Mouse (Mus musculus): Measurements from ENCODE around the gene Zfp988. TPM values are rescaled to one million over a fixed set of nuclear protein-coding genes. Genes with fewer than 3 reads are reported as not detected.
"Not testable (repeated sequence)": the region's sequence is repeated elsewhere in the genome, so short reads cannot be mapped to it uniquely, and the experiment has no call there.

Gene Zfp988
- polyA plus RNA-seq, 1 experiment from 2014 or later = not detected

DNA sequence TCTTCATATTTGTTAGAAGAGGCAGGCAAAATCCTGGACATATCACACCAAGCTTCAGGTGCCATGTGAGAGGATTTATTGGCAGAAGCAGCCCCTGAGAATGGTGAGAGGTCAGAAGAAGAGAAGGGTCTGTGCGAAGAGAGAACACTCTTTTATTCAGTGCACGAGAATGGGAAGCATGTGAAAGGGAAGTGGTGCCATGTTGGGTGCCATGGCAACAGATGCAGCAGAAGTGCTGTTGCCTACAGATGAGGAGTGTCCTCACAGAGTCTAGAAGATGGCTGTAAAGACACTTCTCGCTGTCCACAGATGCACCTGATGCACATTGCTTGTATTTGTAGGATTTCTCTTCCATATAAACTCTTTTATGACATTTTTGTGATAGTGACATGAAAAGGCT lies 6.9 kb upstream of the Zfp988 start:
- H3K27ac ChIP-seq (replicated peaks; ENCODE audit: low read depth, low read length); H3K27me3 ChIP-seq (replicated peaks; ENCODE audit: control insufficient read depth, insufficient read depth, low read length); H3K4me1 ChIP-seq (ENCODE audit: control insufficient read depth, insufficient read depth, low read length); H3K9me3 ChIP-seq (ENCODE audit: control insufficient read depth, low read length); DNase-seq (ENCODE audit: low spot score); H3K4me3 ChIP-seq (ENCODE audit: low read depth, low read length); H3K36me3 ChIP-seq (ENCODE audit: control insufficient read depth, insufficient read depth, low read length); H3K9ac ChIP-seq (ENCODE audit: low read depth, low read length); H3K4me2 ChIP-seq (ENCODE audit: low read depth, low read length); ATAC-seq (ENCODE audit: low read depth): not testable (repeated sequence)
- WGBS = 76% methylated on average over 3 of the region's 3 CpGs

DNA sequence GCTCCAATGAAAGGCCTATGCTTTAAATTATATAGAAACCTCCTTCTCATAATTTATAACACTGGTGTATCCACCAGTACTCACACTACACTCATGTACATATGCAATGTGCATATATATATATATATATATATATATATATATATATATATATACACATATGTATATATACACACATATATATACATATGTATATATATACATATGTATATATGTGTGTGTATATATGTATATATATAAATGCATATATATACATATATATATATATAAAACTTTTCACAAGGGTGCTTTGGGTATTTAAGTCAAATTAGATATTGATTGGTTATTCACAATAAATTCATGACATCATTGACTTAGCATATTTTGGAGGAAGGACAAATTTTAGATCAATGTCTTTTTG lies 3.1 kb upstream of the Zfp988 start:
- ATAC-seq (ENCODE audit: low read depth); DNase-seq (ENCODE audit: low spot score); H3K4me3 ChIP-seq (ENCODE audit: low read depth, low read length); H3K4me1 ChIP-seq (ENCODE audit: control insufficient read depth, insufficient read depth, low read length); H3K27ac ChIP-seq (replicated peaks; ENCODE audit: low read depth, low read length); H3K4me2 ChIP-seq (ENCODE audit: low read depth, low read length); H3K27me3 ChIP-seq (replicated peaks; ENCODE audit: control insufficient read depth, insufficient read depth, low read length); H3K9ac ChIP-seq (ENCODE audit: low read depth, low read length); H3K36me3 ChIP-seq (ENCODE audit: control insufficient read depth, insufficient read depth, low read length): not testable (repeated sequence)
- H3K9me3 ChIP-seq (ENCODE audit: control insufficient read depth, low read length) = peaks cover 15% of the 10 kb centered on the region

DNA sequence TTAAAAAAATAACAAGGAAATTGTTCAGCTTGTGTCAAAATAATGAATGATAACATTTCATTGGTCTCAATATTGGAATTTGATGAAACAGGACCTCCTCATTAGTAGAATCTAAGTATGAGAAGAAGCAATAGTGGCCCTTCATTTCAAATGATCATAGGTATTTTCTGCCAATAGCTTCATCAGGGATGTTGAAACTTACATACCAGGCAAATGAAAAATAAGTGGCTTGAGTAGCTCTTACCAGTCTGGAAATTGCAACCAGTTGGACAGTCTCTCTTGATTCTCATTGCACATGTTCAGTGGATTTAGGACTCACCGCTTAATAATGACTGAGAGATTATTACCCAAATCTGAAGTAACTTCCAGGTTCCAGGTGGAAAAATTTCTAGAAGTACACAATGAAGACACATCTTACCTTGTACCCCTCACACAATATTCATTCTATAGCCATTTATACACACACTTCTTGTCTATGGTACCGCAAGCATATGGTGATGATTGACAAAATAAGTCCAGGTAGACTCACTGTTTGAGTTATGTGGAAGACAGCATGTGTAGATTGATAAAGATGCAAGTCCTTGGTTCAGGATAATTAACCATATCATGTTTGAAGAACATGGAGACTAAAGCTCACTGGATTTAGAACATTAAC lies 29.7 kb downstream of the Zfp988 start:
- DNase-seq (ENCODE audit: low spot score); H3K4me3 ChIP-seq (ENCODE audit: low read depth, low read length); H3K4me1 ChIP-seq (ENCODE audit: control insufficient read depth, insufficient read depth, low read length); H3K27ac ChIP-seq (replicated peaks; ENCODE audit: low read depth, low read length); H3K9ac ChIP-seq (ENCODE audit: low read depth, low read length); H3K27me3 ChIP-seq (replicated peaks; ENCODE audit: control insufficient read depth, insufficient read depth, low read length); H3K36me3 ChIP-seq (ENCODE audit: control insufficient read depth, insufficient read depth, low read length); H3K4me2 ChIP-seq (ENCODE audit: low read depth, low read length): not testable (repeated sequence)
- peak; percentile 30; the same call in 1 of the 2 replicates for ATAC-seq (ENCODE audit: low read depth)
- H3K9me3 ChIP-seq (ENCODE audit: control insufficient read depth, low read length) = peaks cover 65% of the 10 kb centered on the region
- 89% methylated on average over 2 of the region's 2 CpGs for WGBS

DNA sequence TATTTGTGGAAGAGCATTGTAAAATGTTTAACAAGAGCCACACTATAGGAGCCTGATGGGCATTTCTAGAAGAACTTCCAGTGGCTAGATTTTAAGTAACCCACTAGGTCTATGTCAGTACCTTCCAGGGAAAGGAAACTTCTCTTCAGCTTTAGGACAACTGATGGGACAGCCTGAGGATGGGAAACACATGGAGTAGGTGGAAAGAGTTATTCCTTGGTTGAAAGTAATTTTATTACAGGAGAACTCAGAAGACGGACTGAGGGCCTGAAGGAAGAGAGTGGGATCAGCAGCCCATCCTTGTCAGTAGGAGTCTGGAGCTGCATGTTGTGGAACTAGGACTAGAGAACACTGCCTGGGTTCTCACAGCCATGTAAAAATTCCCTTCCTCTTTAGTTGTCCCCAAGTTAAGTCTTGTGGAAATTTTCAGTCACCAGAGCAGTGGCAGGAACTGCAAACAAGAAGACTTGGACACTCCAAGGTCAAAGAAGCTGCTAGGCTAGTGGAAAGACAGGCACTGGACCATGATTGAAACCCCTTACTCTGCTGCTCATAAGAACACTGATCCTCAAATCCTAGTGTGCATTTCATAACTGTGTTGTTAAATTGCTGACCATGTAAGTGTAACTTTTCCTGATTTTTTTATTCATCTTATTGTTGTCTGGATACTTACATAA lies 30.4 kb downstream of the Zfp988 start:
- ATAC-seq (ENCODE audit: low read depth) = peak; percentile 44; the same call in 1 of the 2 replicates
- H3K27me3 ChIP-seq (replicated peaks; ENCODE audit: control insufficient read depth, insufficient read depth, low read length); H3K4me3 ChIP-seq (ENCODE audit: low read depth, low read length); DNase-seq (ENCODE audit: low spot score); H3K4me1 ChIP-seq (ENCODE audit: control insufficient read depth, insufficient read depth, low read length); H3K27ac ChIP-seq (replicated peaks; ENCODE audit: low read depth, low read length); H3K36me3 ChIP-seq (ENCODE audit: control insufficient read depth, insufficient read depth, low read length); H3K4me2 ChIP-seq (ENCODE audit: low read depth, low read length); H3K9ac ChIP-seq (ENCODE audit: low read depth, low read length): not testable (repeated sequence)
- peaks cover 71% of the 10 kb centered on the region for H3K9me3 ChIP-seq (ENCODE audit: control insufficient read depth, low read length)
- 21% methylated on average over 1 of the region's 1 CpGs for whole genome bisulfite sequencing

DNA sequence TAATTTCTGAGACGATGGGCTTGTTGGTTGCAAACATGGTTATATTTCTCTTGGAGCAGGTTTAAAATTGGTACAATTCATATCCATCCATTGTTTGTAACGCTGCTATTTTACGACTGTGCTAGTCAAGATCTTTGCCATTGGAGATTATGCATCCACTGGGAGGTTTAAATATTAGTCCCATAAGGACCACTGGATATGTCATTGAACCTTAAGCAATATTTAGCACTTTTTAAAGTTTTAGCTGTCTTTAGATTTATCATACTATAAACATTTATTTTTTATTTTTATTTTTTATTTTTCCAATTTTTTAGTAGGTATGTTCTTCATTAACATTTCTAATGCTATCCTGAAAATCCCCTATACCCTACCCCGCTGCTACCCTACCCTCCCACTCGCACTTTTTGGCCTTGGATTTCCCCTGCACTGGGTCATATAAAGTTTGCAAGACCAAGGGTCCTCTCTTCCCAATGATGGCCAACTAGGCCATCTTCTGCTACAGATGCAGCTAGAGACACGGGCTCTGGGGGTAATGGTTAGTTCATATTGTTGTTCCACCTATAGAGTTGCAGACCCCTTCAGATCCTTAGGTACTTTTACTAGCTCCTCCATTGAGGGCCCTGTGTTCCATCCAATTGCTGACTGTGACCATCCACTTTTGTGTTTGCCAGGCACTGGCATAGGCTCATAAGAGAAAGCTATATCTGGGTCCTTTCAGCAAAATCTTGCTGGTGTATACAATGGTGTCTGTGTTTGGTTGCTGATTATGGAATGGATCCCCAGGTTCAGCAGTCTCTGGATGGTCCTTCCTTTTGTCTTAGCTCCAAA lies 31.1 kb downstream of the Zfp988 start:
- WGBS = 68% methylated on average over 6 of the region's 6 CpGs
- peak; percentile 62 for ATAC-seq (ENCODE audit: low read depth)
- H3K27ac ChIP-seq (replicated peaks; ENCODE audit: low read depth, low read length); H3K4me1 ChIP-seq (ENCODE audit: control insufficient read depth, insufficient read depth, low read length); H3K9ac ChIP-seq (ENCODE audit: low read depth, low read length); H3K4me2 ChIP-seq (ENCODE audit: low read depth, low read length); DNase-seq (ENCODE audit: low spot score); H3K36me3 ChIP-seq (ENCODE audit: control insufficient read depth, insufficient read depth, low read length); H3K4me3 ChIP-seq (ENCODE audit: low read depth, low read length); H3K27me3 ChIP-seq (replicated peaks; ENCODE audit: control insufficient read depth, insufficient read depth, low read length): not testable (repeated sequence)
- H3K9me3 ChIP-seq (ENCODE audit: control insufficient read depth, low read length) = peaks cover 73% of the 10 kb centered on the region

DNA sequence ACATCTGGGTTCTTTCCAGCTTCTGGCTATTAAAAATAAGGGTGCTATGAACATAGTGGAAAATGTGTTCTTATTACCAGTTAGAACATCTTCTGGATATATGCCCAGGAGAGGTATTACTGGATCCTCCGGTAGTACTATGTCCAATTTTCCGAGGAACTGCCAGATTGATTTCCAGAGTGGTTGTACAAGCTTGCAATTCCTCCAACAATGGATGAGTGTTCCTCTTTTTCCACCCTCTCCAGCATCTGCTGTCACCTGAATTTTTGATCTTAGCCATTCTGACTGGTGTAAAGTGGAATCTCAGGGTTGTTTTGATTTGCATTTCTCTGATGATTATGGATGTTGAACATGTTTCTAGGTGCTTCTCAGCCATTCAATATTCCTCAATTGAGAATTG lies 32.0 kb downstream of the Zfp988 start:
- not testable (repeated sequence) for ATAC-seq (ENCODE audit: low read depth); H3K27me3 ChIP-seq (replicated peaks; ENCODE audit: control insufficient read depth, insufficient read depth, low read length); H3K9ac ChIP-seq (ENCODE audit: low read depth, low read length); H3K4me1 ChIP-seq (ENCODE audit: control insufficient read depth, insufficient read depth, low read length); H3K4me2 ChIP-seq (ENCODE audit: low read depth, low read length); DNase-seq (ENCODE audit: low spot score); H3K4me3 ChIP-seq (ENCODE audit: low read depth, low read length); H3K27ac ChIP-seq (replicated peaks; ENCODE audit: low read depth, low read length); H3K36me3 ChIP-seq (ENCODE audit: control insufficient read depth, insufficient read depth, low read length)
- H3K9me3 ChIP-seq (ENCODE audit: control insufficient read depth, low read length) = peaks cover 73% of the 10 kb centered on the region
- 88% methylated on average over 2 of the region's 2 CpGs for WGBS

DNA sequence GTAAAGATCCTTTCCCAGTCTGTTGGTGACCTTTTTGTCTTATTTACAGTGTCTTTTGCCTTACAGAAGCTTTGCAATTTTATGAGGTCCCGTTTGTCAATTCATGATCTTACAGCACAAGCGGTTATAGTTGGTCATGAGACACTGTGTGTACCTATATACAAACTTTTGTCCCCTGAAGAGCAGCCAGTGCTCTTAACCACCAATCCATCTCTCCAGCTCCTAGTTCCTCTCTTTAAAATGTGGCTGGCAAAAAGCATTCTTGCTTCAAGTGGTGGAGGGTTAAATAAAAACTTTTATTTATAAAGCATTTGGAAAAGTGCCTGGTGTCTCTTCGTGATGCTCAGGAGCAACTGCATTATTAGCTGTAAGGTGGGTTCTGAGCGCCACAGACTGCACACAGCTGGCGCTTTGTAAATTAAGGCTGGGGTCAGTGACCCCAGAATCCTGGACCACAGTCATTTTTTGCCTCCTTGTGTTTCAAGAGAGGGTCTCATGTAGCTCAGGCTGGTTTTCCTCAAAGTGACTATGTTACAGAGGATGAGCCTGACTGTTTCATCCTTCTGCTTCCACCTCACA lies 32.6 kb downstream of the Zfp988 start:
- Histone ChIP-seq H3K36me3 (ENCODE audit: control insufficient read depth, insufficient read depth, low read length) (no peaks in the 10 kb centered on the region), H3K27me3 (replicated peaks; ENCODE audit: control insufficient read depth, insufficient read depth, low read length) (no peaks in the 10 kb centered on the region), H3K4me3 (ENCODE audit: low read depth, low read length) (no peak overlapping the region), H3K27ac (replicated peaks; ENCODE audit: low read depth, low read length) (no peak overlapping the region), H3K9me3 (ENCODE audit: control insufficient read depth, low read length) (peaks cover 74% of the 10 kb centered on the region), H3K4me1 (ENCODE audit: control insufficient read depth, insufficient read depth, low read length) (no peaks in the 10 kb centered on the region), H3K4me2 (ENCODE audit: low read depth, low read length) (no peak overlapping the region), H3K9ac (ENCODE audit: low read depth, low read length) (no peak overlapping the region)
- 71% methylated on average over 5 of the region's 5 CpGs for WGBS
- ATAC-seq (ENCODE audit: low read depth) (no peak), DNase-seq (ENCODE audit: low spot score) (no peak)

DNA sequence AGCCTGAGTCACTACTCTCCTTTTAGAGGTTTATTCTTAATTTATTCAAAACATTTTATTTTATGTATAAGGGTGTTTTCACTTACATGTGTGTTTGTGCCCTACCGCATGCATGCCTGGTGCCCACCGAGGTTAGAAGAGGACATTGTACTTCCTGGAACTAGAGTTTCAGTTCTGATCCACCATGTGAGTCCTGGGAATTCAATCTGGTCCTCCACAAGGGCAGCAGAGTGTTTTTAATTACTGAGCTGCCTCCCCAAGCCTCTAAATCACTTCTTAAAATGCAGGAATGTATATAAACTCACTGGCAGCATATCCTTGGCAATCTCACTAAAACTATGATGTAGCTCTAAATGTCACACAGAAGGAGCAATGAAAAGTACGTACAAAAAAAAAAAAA lies 33.2 kb downstream of the Zfp988 start:
- H3K27me3 ChIP-seq (replicated peaks; ENCODE audit: control insufficient read depth, insufficient read depth, low read length); DNase-seq (ENCODE audit: low spot score); H3K4me1 ChIP-seq (ENCODE audit: control insufficient read depth, insufficient read depth, low read length); H3K9ac ChIP-seq (ENCODE audit: low read depth, low read length); H3K4me2 ChIP-seq (ENCODE audit: low read depth, low read length); H3K27ac ChIP-seq (replicated peaks; ENCODE audit: low read depth, low read length); H3K36me3 ChIP-seq (ENCODE audit: control insufficient read depth, insufficient read depth, low read length); H3K4me3 ChIP-seq (ENCODE audit: low read depth, low read length); ATAC-seq (ENCODE audit: low read depth): not testable (repeated sequence)
- H3K9me3 ChIP-seq (ENCODE audit: control insufficient read depth, low read length) = peaks cover 75% of the 10 kb centered on the region
- WGBS = 73% methylated on average over 3 of the region's 3 CpGs

Measured in embryonic facial prominence, embryonic 14.5 days (tissue).